Comparison of ENCODE assay signal across 8 mouse cellular contexts in genomic region chr7:46838891-46839302, GRCm38 (mm10). TPM values are rescaled to one million over a fixed set of nuclear protein-coding genes. Genes with fewer than 3 reads are reported as not detected.
DNase-seq lines count a peak whose midpoint lies in the region; ATAC-seq and TF ChIP-seq lines count a peak whose summit lies in the region.

No protein-coding gene starts in this region.

- peaks cover 26% of the 10 kb centered on the region for H3K4me1 ChIP-seq in hindbrain, embryonic 15.5 days (replicated peaks)

- H3K9me3 ChIP-seq in hindbrain, embryonic 15.5 days = no peaks in the 10 kb centered on the region

- H3K27ac ChIP-seq in hindbrain, embryonic 15.5 days (replicated peaks) = peak overlapping the region; percentile 74

- in situ Hi-C loops in Patski (cut with MboI; ENCODE audit: low pct_unique_long_range_greater_than_20kb) = no loop called here

- no peak overlapping the region for H3K4me3 ChIP-seq in hindbrain, embryonic 15.5 days

- peak; percentile 55 for ATAC-seq in Patski
- peak; percentile 68 for ATAC-seq in hindbrain, embryonic 15.5 days (ENCODE audit: low FRiP score, low read depth)

- no peak for TF ChIP-seq CTCF in Patski (IDR thresholded peaks at IDR 0.05)

- DNase-seq in Patski (ENCODE audit: low read depth, low spot score) = no peak
- peak; percentile 90 for DNase-seq in cerebellum, adult 9-11 months
- DNase-seq in gastrocnemius, adult 18-20 months (ENCODE audit: low spot score) = peak; percentile 88
- DNase-seq in left cerebral cortex, adult 11 months (ENCODE audit: low spot score) = peak; percentile 78
- DNase-seq in lung, postnatal 25 days (ENCODE audit: low spot score) = peak; percentile 94
- peak; percentile 67 for DNase-seq in retina, postnatal 7 days (ENCODE audit: low read depth, low spot score)
- DNase-seq in spleen, adult 12 weeks (ENCODE audit: low spot score) = no peak

- H3K9ac ChIP-seq in hindbrain, embryonic 15.5 days = no peak overlapping the region

- WGBS in hindbrain, embryonic 15.5 days = 7% methylated on average over 8 of the region's 8 CpGs

- CTCF ChIA-PET in Patski (lab: Charles Lee) = interaction anchor here (1.5 kb wide), 1 partner anchor 10 kb away, joined by 3 read pairs; no protein-coding TSS in a partner anchor

- POLR2A ChIA-PET in Patski (lab: Charles Lee) = no interaction called here

- no peaks in the 10 kb centered on the region for H3K36me3 ChIP-seq in hindbrain, embryonic 15.5 days

- H3K4me2 ChIP-seq in hindbrain, embryonic 15.5 days = peak overlapping the region; percentile 33

- no peaks in the 10 kb centered on the region for H3K27me3 ChIP-seq in Patski
- H3K27me3 ChIP-seq in hindbrain, embryonic 15.5 days = no peaks in the 10 kb centered on the region

RNA-seq across cellular contexts. Expression of gene Ldha, which starts 2.4 kb away (rescaled TPM):
- polyA plus RNA-seq in Patski (2021) = 752 TPM
- total RNA-seq in gastrocnemius, adult 18-20 months (2021) = 1,000 to 10,000 TPM; 2,332 to 2,702 TPM
- 696 and 729 TPM in 2 replicates for polyA plus RNA-seq in hindbrain, embryonic 15.5 days (2015; fragmentation: Nextera tagmentation; extraction: Ambion mirVana)

RNA-seq across cellular contexts. Expression of gene Ldhc, which starts 22.1 kb away (rescaled TPM):
- not detected for polyA plus RNA-seq in Patski (2021)
- total RNA-seq in gastrocnemius, adult 18-20 months (2021) = not detected
- 0.30 and 0.34 TPM in 2 replicates for polyA plus RNA-seq in hindbrain, embryonic 15.5 days (2015; fragmentation: Nextera tagmentation; extraction: Ambion mirVana)

RNA-seq across cellular contexts. Expression of gene Gtf2h1, which starts 43.0 kb away (rescaled TPM):
- polyA plus RNA-seq in Patski (2021) = 45.2 TPM
- 10 to 100 TPM; 15.4 to 18.2 TPM for total RNA-seq in gastrocnemius, adult 18-20 months (2021)
- polyA plus RNA-seq in hindbrain, embryonic 15.5 days (2015; fragmentation: Nextera tagmentation; extraction: Ambion mirVana) = 39.5 and 41.2 TPM in 2 replicates

RNA-seq across cellular contexts. Expression of gene Hps5, which starts 43.0 kb away (rescaled TPM):
- 34.4 TPM for polyA plus RNA-seq in Patski (2021)
- total RNA-seq in gastrocnemius, adult 18-20 months (2021) = 10 to 100 TPM; 11.2 to 12.1 TPM
- polyA plus RNA-seq in hindbrain, embryonic 15.5 days (2015; fragmentation: Nextera tagmentation; extraction: Ambion mirVana) = 13.2 and 14.4 TPM in 2 replicates

Comparison
In these comparisons a context has a peak if more than half of its experiments do, and no peak if none do; other contexts are left out.
1. DNase-seq: peak in cerebellum, adult 9-11 months (single experiment), gastrocnemius, adult 18-20 months (single experiment), left cerebral cortex, adult 11 months (single experiment), lung, postnatal 25 days (single experiment) and retina, postnatal 7 days (single experiment); none in Patski (single experiment) and spleen, adult 12 weeks (single experiment).